Mouse (Mus musculus) kidney, adult 2 months (tissue): ENCODE measurements around the gene Fkbp5.

Source experiments
- CTCF ChIP-seq: fragments of 200-500 bp; conservative IDR thresholded peaks from 2 replicates; pipeline ENCODE4 v1.5.1; 2011; ENCODE audit warnings: low read depth, mild to moderate bottlenecking, control low read depth, low read length, moderate library complexity, mixed read lengths; ENCODE audit not compliant: insufficient read depth, insufficient read length
- POLR2A ChIP-seq: fragments of 200-500 bp; IDR thresholded peaks from one replicate; pipeline ENCODE4 v1.6.1; 2011; ENCODE audit warnings: low read depth, low read length, control low read depth

DNA sequence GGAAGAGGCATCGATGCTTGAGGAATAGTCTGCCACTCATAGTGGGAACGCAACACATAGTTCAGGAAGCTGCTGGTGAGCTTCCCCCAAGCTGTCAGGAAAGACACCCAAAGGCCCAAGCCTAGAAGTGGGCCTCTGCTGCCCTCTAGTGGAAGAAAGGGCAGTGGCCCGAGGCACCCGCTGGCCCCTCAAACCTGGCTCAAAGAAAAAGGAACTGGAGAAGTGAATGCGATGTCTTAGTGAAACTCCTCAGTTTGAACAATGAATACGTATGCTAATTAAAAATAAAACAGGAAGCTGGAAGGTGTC is 10.7 kb upstream of the Fkbp5 start:
- TF ChIP-seq CTCF (peak; percentile 96), POLR2A (no peak)
